Mouse (Mus musculus): ENCODE data around the gene Ncoa7. TPM values are rescaled to one million over a fixed set of nuclear protein-coding genes. Genes with fewer than 3 reads are reported as not detected.
A peak's percentile ranks its signal among the peaks of the same experiment; 100 is the strongest.

The Ncoa7 gene
- polyA plus RNA-seq, 1 experiment from 2014 or later, result 8.8 TPM

GRCm38 (mm10) chr10:30768820-30769219 lies 34.3 kb downstream of the Ncoa7 start:
- no peaks in the 10 kb centered on the region for H3K27me3 ChIP-seq (replicated peaks; ENCODE audit: insufficient read depth, low read length)
- no peak overlapping the region for H3K4me3 ChIP-seq (ENCODE audit: low read depth, low read length)
- WGBS, result 92% methylated on average over 1 of the region's 1 CpGs
- no peak for DNase-seq (ENCODE audit: low spot score)
- ATAC-seq, result no peak
- no peaks in the 10 kb centered on the region for H3K9me3 ChIP-seq (ENCODE audit: low read length)
- no peak overlapping the region for H3K4me2 ChIP-seq (replicated peaks; ENCODE audit: low read depth, low read length)
- H3K9ac ChIP-seq (replicated peaks; ENCODE audit: low read depth), result no peak overlapping the region
- H3K4me1 ChIP-seq (ENCODE audit: insufficient read depth, low read depth, low read length), result no peaks in the 10 kb centered on the region
- TF ChIP-seq EP300 (IDR thresholded peaks at IDR 0.05) (no peak), CTCF (IDR thresholded peaks at IDR 0.05) (no peak)
- no peaks in the 10 kb centered on the region for H3K36me3 ChIP-seq (ENCODE audit: insufficient read depth, low read length)
- H3K27ac ChIP-seq (ENCODE audit: low read length), result no peak overlapping the region

GRCm38 (mm10) chr10:30768250-30768649 lies 34.9 kb downstream of the Ncoa7 start:
- DNase-seq (ENCODE audit: low spot score), result peak; percentile 89
- H3K9ac ChIP-seq (replicated peaks; ENCODE audit: low read depth), result no peak overlapping the region
- WGBS, result 42% methylated on average over 3 of the region's 3 CpGs

DNA sequence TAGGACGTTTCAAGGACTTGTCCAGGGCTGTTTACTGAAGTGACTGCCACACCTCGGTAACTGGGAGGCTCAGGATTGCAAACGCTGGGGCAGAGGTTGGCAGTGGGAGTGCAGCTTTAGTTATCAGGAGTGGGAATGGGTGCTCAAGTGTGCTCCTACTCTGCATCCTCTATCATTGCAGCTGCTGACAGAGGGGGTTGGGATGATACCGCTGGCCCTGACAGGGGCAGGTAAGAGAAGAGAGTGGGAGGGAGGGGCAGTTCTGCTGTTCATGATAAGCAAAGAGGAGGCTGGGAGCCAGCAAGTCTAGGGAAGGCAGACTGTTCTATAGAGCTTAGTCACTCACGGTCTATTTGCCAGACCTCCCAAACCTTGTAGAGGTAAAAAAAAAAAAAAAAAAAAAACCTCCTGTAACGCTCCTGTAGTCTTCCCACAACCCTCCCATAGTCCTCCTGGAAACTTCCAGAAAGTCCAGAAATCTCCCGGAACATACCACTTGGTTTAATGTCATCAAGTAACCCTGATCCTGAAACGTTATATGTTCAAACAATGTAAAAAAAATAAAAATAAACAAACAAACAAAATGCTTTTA lies 39.9 kb downstream of the Ncoa7 start:
- Histone ChIP-seq H3K4me3 (ENCODE audit: low read depth, low read length) (no peak overlapping the region), H3K27ac (ENCODE audit: low read length) (no peak overlapping the region), H3K9me3 (ENCODE audit: low read length) (no peaks in the 10 kb centered on the region), H3K9ac (replicated peaks; ENCODE audit: low read depth) (no peak overlapping the region), H3K4me2 (replicated peaks; ENCODE audit: low read depth, low read length) (no peak overlapping the region), H3K4me1 (ENCODE audit: insufficient read depth, low read depth, low read length) (no peaks in the 10 kb centered on the region), H3K27me3 (replicated peaks; ENCODE audit: insufficient read depth, low read length) (no peaks in the 10 kb centered on the region), H3K36me3 (ENCODE audit: insufficient read depth, low read length) (no peaks in the 10 kb centered on the region)
- DNase-seq (ENCODE audit: low spot score) (peak; percentile 33), ATAC-seq (peak; percentile 52)
- TF ChIP-seq CTCF (IDR thresholded peaks at IDR 0.05) (no peak), EP300 (IDR thresholded peaks at IDR 0.05) (no peak)
- WGBS, result 46% methylated on average over 8 of the region's 8 CpGs

More at GRCm38 (mm10) chr10:30768250-30768649, 34.9 kb downstream of the Ncoa7 start:
- Histone ChIP-seq H3K4me3 (ENCODE audit: low read depth, low read length) (no peak overlapping the region), H3K4me1 (ENCODE audit: insufficient read depth, low read depth, low read length) (no peaks in the 10 kb centered on the region), H3K36me3 (ENCODE audit: insufficient read depth, low read length) (no peaks in the 10 kb centered on the region), H3K9me3 (ENCODE audit: low read length) (no peaks in the 10 kb centered on the region), H3K4me2 (replicated peaks; ENCODE audit: low read depth, low read length) (no peak overlapping the region), H3K27me3 (replicated peaks; ENCODE audit: insufficient read depth, low read length) (no peaks in the 10 kb centered on the region), H3K27ac (ENCODE audit: low read length) (peak overlapping the region; percentile 66)
- peak; percentile 89 for ATAC-seq
- TF ChIP-seq CTCF (IDR thresholded peaks at IDR 0.05) (no peak), EP300 (IDR thresholded peaks at IDR 0.05) (peak; percentile 58)

DNA sequence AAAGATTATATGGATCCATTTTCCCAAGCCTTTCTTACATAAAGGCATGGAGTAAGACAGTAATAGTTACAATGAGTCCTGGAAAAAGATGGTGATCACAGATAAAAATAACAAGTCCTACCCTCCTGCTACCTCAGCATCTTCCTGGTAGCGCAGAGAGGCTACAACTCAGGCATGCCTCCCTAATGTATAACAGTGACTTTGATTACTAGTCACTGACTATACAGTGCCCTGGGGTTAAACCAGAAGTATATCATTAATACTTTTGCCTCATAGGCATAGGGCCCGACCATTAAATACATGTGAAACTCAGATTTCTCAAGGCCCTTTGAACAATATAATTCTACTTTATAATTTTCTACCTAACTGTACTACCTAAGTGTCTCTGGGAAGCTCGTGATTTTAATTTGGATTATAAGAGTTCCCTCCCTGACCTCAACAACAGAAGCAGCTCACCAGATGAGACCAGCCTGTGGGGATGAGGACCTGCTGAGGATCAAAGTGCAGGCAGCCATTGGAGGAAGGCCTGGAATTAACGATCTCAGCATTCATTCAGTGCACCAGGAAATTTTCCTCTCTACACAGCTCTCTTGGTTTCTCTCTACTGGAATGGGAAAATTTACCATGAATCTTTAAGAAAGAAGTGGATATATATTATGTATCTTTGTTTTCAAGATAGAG lies 40.7 kb downstream of the Ncoa7 start:
- Histone ChIP-seq H3K4me2 (replicated peaks; ENCODE audit: low read depth, low read length) (no peak overlapping the region), H3K27me3 (replicated peaks; ENCODE audit: insufficient read depth, low read length) (no peaks in the 10 kb centered on the region), H3K27ac (ENCODE audit: low read length) (no peak overlapping the region), H3K36me3 (ENCODE audit: insufficient read depth, low read length) (no peaks in the 10 kb centered on the region), H3K4me1 (ENCODE audit: insufficient read depth, low read depth, low read length) (no peaks in the 10 kb centered on the region), H3K9me3 (ENCODE audit: low read length) (no peaks in the 10 kb centered on the region), H3K4me3 (ENCODE audit: low read depth, low read length) (no peak overlapping the region), H3K9ac (replicated peaks; ENCODE audit: low read depth) (no peak overlapping the region)
- TF ChIP-seq EP300 (IDR thresholded peaks at IDR 0.05), result no peak
- TF ChIP-seq CTCF (IDR thresholded peaks at IDR 0.05), result no peak
- DNase-seq (ENCODE audit: low spot score) (no peak), ATAC-seq (no peak)
- 88% methylated on average over 4 of the region's 4 CpGs for WGBS

DNA sequence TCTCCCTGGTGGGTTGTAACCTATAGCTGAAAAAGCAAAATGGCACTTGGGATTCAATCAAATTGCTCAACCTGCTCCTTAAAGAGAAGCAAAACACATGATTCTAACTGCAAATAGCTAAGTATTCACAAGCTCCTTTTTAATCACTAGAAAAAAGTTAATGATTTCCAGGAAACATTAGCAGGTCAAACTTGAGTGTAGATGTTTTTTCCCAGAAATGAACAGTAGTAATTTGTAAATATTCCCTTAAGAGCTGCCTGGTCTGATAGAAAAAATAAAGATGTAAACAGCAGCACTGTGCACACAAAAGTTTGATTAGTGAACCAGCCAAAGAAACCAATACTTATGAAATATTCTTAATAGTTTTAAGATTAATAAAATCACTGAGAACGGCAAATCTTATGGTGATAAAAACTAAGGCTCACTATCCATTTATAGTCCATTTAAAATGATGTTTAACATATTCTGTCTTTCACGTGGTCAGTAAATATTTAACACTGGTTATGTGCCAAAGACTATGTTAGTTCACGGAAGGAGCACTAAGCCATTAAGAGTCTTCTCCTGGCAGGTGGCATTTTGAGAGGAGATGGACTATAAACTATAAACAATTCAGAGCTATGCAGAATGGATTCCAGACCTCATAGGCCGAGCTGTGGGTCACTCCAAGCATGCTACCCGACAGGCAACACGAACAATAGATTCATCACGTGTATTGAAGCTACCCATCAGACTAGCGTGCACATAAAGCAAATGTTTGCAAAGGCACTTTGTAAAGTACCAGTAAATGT lies 43.6 kb downstream of the Ncoa7 start:
- DNase-seq (ENCODE audit: low spot score) (peak; percentile 57), ATAC-seq (peak; percentile 51)
- H3K9ac ChIP-seq (replicated peaks; ENCODE audit: low read depth), result no peak overlapping the region
- no peaks in the 10 kb centered on the region; the same call in 1 of the 2 replicates for H3K4me1 ChIP-seq (ENCODE audit: insufficient read depth, low read depth, low read length)
- no peak overlapping the region for H3K4me3 ChIP-seq (ENCODE audit: low read depth, low read length)
- WGBS, result 46% methylated on average over 8 of the region's 8 CpGs
- H3K9me3 ChIP-seq (ENCODE audit: low read length), result no peaks in the 10 kb centered on the region
- H3K27me3 ChIP-seq (replicated peaks; ENCODE audit: insufficient read depth, low read length), result no peaks in the 10 kb centered on the region
- no peaks in the 10 kb centered on the region for H3K36me3 ChIP-seq (ENCODE audit: insufficient read depth, low read length)
- no peak overlapping the region for H3K4me2 ChIP-seq (replicated peaks; ENCODE audit: low read depth, low read length)
- peak overlapping the region; percentile 32; the same call in 1 of the 2 replicates for H3K27ac ChIP-seq (ENCODE audit: low read length)
- TF ChIP-seq CTCF (IDR thresholded peaks at IDR 0.05) (no peak), EP300 (IDR thresholded peaks at IDR 0.05) (peak; percentile 37)

- no peaks in the 10 kb centered on the region for H3K9me3 ChIP-seq (ENCODE audit: low read length)
- H3K36me3 ChIP-seq (ENCODE audit: insufficient read depth, low read length), result no peaks in the 10 kb centered on the region
- H3K27ac ChIP-seq (ENCODE audit: low read length), result no peak overlapping the region
- no peak overlapping the region for H3K4me3 ChIP-seq (ENCODE audit: low read depth, low read length)
- DNase-seq (ENCODE audit: low spot score) (peak; percentile 48), ATAC-seq (peak; percentile 39)
- H3K9ac ChIP-seq (replicated peaks; ENCODE audit: low read depth), result no peak overlapping the region
- H3K4me1 ChIP-seq (ENCODE audit: insufficient read depth, low read depth, low read length), result no peaks in the 10 kb centered on the region; the same call in 1 of the 2 replicates
- TF ChIP-seq EP300 (IDR thresholded peaks at IDR 0.05), result peak; percentile 74
- TF ChIP-seq CTCF (IDR thresholded peaks at IDR 0.05), result no peak
- no peaks in the 10 kb centered on the region for H3K27me3 ChIP-seq (replicated peaks; ENCODE audit: insufficient read depth, low read length)
- no peak overlapping the region for H3K4me2 ChIP-seq (replicated peaks; ENCODE audit: low read depth, low read length)
These were observed 47.1 kb downstream of the Ncoa7 start for GRCm38 (mm10) chr10:30756064-30756463.
